Mouse (Mus musculus) intestine, embryonic 15.5 days (tissue): Measurements from ENCODE around the gene Slc26a6. TPM values are rescaled to one million over a fixed set of nuclear protein-coding genes. Genes with fewer than 3 reads are reported as not detected.
A peak's percentile ranks its signal among the peaks of the same experiment; 100 is the strongest.

ENCODE experiments used
- ATAC-seq: fragments of 200-750 bp; cut with Nextera tagmentation; 2 replicates; pipeline ENCODE4 v1.8.0; 2017; ENCODE audit warnings: moderate TSS enrichment, moderate library complexity
- H3K27ac ChIP-seq: fragments of 300-500 bp; sonication (generic); 2 replicates; pipeline ENCODE4 v1.5.1; 2015; ENCODE audit warnings: mild to moderate bottlenecking, inconsistent platforms
- H3K27me3 ChIP-seq: fragments of 300-500 bp; sonication (generic); replicated peaks from 2 replicates; pipeline ENCODE4 v1.6.1; 2015; ENCODE audit warnings: inconsistent platforms
- H3K36me3 ChIP-seq: fragments of 300-500 bp; sonication (generic); 2 replicates; pipeline ENCODE4 v1.6.1; 2015; ENCODE audit warnings: inconsistent platforms
- H3K4me1 ChIP-seq: fragments of 300-500 bp; sonication (generic); replicated peaks from 2 replicates; pipeline ENCODE4 v1.6.1; 2015; ENCODE audit warnings: inconsistent platforms
- H3K4me2 ChIP-seq: fragments of 300-500 bp; sonication (generic); replicated peaks from 2 replicates; pipeline ENCODE4 v1.6.1; 2015; ENCODE audit warnings: mild to moderate bottlenecking, inconsistent platforms
- H3K4me3 ChIP-seq: fragments of 300-500 bp; sonication (generic); replicated peaks from 2 replicates; pipeline ENCODE4 v1.5.1; 2015; ENCODE audit warnings: inconsistent platforms
- H3K9ac ChIP-seq: fragments of 300-500 bp; sonication (generic); 2 replicates; pipeline ENCODE4 v1.6.1; 2015; ENCODE audit warnings: inconsistent platforms
- H3K9me3 ChIP-seq: fragments of 300-500 bp; sonication (generic); 2 replicates; pipeline ENCODE4 v1.6.1; 2016; ENCODE audit warnings: inconsistent platforms
- WGBS: fragments of 180-500 bp; shearing (Covaris S2); methylation state at CpG from one replicate; pipeline ENCODE4 v1.1.7; 2015; 5-methylcytosine and 5-hydroxymethylcytosine counted together
- polyA plus RNA-seq: library from polyadenylated mRNA; unstranded; fragments of >200 nt; fragmentation: Nextera tagmentation; extraction: Ambion mirVana; gene quantifications from 2 replicates; pipeline ENCODE4 v1.2.1, GENCODE M21; 2015

Slc26a6 gene
- polyA plus RNA-seq = 36.1 and 43.3 TPM in 2 replicates

GRCm38 (mm10) chr9:108852976-108853375 lies at the start of gene Slc26a6:
Gene Slc26a6 (plus strand): TSS chr9:108853283.
- peak within 1 kb of the TSS; percentile 93 for H3K4me2 ChIP-seq

DNA sequence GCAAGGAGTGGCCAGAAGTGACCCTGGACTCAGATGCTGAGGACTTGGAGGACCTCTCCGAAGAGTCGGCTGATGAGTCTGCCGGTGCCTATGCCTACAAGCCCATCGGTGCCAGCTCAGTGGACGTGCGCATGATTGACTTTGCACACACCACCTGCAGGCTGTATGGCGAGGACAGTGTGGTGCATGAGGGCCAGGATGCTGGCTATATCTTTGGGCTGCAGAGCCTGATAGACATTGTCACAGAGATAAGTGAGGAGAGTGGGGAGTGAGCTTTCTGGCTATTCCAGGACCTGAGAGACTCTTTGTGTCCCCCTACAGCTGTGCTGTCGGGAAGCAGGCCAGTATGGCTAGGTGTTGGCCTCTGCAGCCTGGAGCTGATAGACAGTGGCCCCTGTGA lies 47.3 kb upstream of the Slc26a6 start:
- Histone ChIP-seq H3K9ac (no peak overlapping the region), H3K9me3 (no peaks in the 10 kb centered on the region), H3K36me3 (peaks cover 29% of the 10 kb centered on the region), H3K27ac (no peak overlapping the region), H3K4me3 (no peak overlapping the region), H3K4me1 (0 out of 2 replicates have a peak, but pooled peaks cover 8% of the 10 kb centered on the region), H3K27me3 (no peaks in the 10 kb centered on the region), H3K4me2 (no peak overlapping the region)
- 84% methylated on average over 8 of the region's 8 CpGs for WGBS
- no peak for ATAC-seq

More at GRCm38 (mm10) chr9:108852976-108853375, at the start of gene Slc26a6:
- H3K9me3 ChIP-seq = no peaks in the 10 kb centered on the region
- peak within 1 kb of the TSS; percentile 87 for H3K27ac ChIP-seq
- whole genome bisulfite sequencing = 85% methylated on average over 3 of the region's 3 CpGs
- H3K36me3 ChIP-seq = no peaks in the 10 kb centered on the region
- ATAC-seq = no peak
- peak within 1 kb of the TSS; percentile 75 for H3K4me3 ChIP-seq
- H3K4me1 ChIP-seq = peaks cover 13% of the 10 kb centered on the region; the same call in 1 of the 2 replicates
- H3K9ac ChIP-seq = peak within 1 kb of the TSS; percentile 72
- H3K27me3 ChIP-seq = no peaks in the 10 kb centered on the region

DNA sequence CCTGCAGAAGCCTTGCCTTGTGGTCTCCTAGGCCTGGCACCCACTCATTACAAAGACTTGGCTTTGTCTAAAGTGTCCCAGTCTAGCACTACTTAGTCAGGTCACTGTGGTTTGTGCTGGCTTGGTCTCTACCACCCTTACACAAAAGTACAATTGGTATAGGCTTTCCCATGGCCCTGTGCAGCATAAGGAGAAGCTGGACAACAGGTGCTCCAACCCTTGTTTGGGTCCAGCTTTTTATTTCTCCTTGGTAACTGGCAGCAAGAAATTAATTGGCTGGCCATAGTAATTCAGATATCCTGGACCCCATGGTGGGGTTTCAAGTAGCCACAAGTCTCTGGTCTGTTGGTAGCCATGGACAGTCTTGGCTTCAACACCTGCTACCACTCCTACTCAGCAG lies 46.7 kb upstream of the Slc26a6 start:
- Histone ChIP-seq H3K4me1 (0 out of 2 replicates have a peak, but pooled peaks cover 8% of the 10 kb centered on the region), H3K27me3 (no peaks in the 10 kb centered on the region), H3K27ac (no peak overlapping the region), H3K9me3 (no peaks in the 10 kb centered on the region), H3K36me3 (peaks cover 26% of the 10 kb centered on the region), H3K4me2 (no peak overlapping the region), H3K4me3 (no peak overlapping the region), H3K9ac (no peak overlapping the region)
- ATAC-seq = no peak

GRCm38 (mm10) chr9:108806831-108807230 lies 46.3 kb upstream of the Slc26a6 start:
- no peaks in the 10 kb centered on the region for H3K27me3 ChIP-seq
- 85% methylated on average over 1 of the region's 1 CpGs for WGBS
- no peak overlapping the region for H3K9ac ChIP-seq
- no peak overlapping the region for H3K4me2 ChIP-seq
- no peak for ATAC-seq
- H3K4me1 ChIP-seq = 0 out of 2 replicates have a peak, but pooled peaks cover 8% of the 10 kb centered on the region
- H3K36me3 ChIP-seq = peaks cover 26% of the 10 kb centered on the region
- H3K9me3 ChIP-seq = no peaks in the 10 kb centered on the region
- H3K4me3 ChIP-seq = no peak overlapping the region
- no peak overlapping the region for H3K27ac ChIP-seq

- 72% methylated on average over 5 of the region's 5 CpGs for WGBS
- H3K4me3 ChIP-seq = no peak overlapping the region
- 0 out of 2 replicates have a peak, but pooled peaks cover 8% of the 10 kb centered on the region for H3K4me1 ChIP-seq
- no peak overlapping the region; the same call in 1 of the 2 replicates for H3K4me2 ChIP-seq
- peaks cover 27% of the 10 kb centered on the region for H3K36me3 ChIP-seq
- ATAC-seq = peak; percentile 50
- no peaks in the 10 kb centered on the region for H3K9me3 ChIP-seq
- no peak overlapping the region for H3K27ac ChIP-seq
- no peaks in the 10 kb centered on the region for H3K27me3 ChIP-seq
- H3K9ac ChIP-seq = no peak overlapping the region
Measured at GRCm38 (mm10) chr9:108807674-108808073, 45.4 kb upstream of the Slc26a6 start.

- H3K4me1 ChIP-seq = 0 out of 2 replicates have a peak, but pooled peaks cover 8% of the 10 kb centered on the region
- H3K4me2 ChIP-seq = peak within 1 kb of the TSS; percentile 85
- H3K27me3 ChIP-seq = no peaks in the 10 kb centered on the region
- ATAC-seq = peak; percentile 93
- H3K36me3 ChIP-seq = peaks cover 27% of the 10 kb centered on the region
- 0% methylated on average over 62 of the region's 62 CpGs for WGBS
- H3K9me3 ChIP-seq = no peaks in the 10 kb centered on the region
- H3K27ac ChIP-seq = peak within 1 kb of the TSS; percentile 32; the same call in 1 of the 2 replicates
- H3K4me3 ChIP-seq = peak within 1 kb of the TSS; percentile 74
- peak within 1 kb of the TSS; percentile 81 for H3K9ac ChIP-seq
Measured at GRCm38 (mm10) chr9:108808163-108808665, 44.9 kb upstream of the Slc26a6 start, which contains the start of gene Nckipsd. Gene Nckipsd (plus strand): TSS chr9:108808368.

GRCm38 (mm10) chr9:108809188-108809587 lies 43.9 kb upstream of the Slc26a6 start:
- 0 out of 2 replicates have a peak, but pooled peaks cover 8% of the 10 kb centered on the region for H3K4me1 ChIP-seq
- no peak overlapping the region for H3K27ac ChIP-seq
- H3K36me3 ChIP-seq = peaks cover 28% of the 10 kb centered on the region
- peak overlapping the region; percentile 74 for H3K4me3 ChIP-seq
- H3K4me2 ChIP-seq = peak overlapping the region; percentile 85
- no peaks in the 10 kb centered on the region for H3K9me3 ChIP-seq
- WGBS = 56% methylated on average over 5 of the region's 5 CpGs
- H3K9ac ChIP-seq = peak overlapping the region; percentile 81; the same call in 1 of the 2 replicates
- ATAC-seq = no peak
- no peaks in the 10 kb centered on the region for H3K27me3 ChIP-seq

- H3K9ac ChIP-seq = no peak overlapping the region
- H3K4me2 ChIP-seq = peak overlapping the region; percentile 17; the same call in 1 of the 2 replicates
- no peaks in the 10 kb centered on the region for H3K9me3 ChIP-seq
- H3K27me3 ChIP-seq = no peaks in the 10 kb centered on the region
- H3K27ac ChIP-seq = no peak overlapping the region
- 68% methylated on average over 6 of the region's 6 CpGs for WGBS
- H3K36me3 ChIP-seq = peaks cover 28% of the 10 kb centered on the region
- no peak for ATAC-seq
- no peak overlapping the region for H3K4me3 ChIP-seq
- 0 out of 2 replicates have a peak, but pooled peaks cover 8% of the 10 kb centered on the region for H3K4me1 ChIP-seq
Measured at GRCm38 (mm10) chr9:108809723-108810122, 43.4 kb upstream of the Slc26a6 start.

- Histone ChIP-seq H3K4me2 (no peak overlapping the region), H3K4me3 (no peak overlapping the region), H3K27ac (no peak overlapping the region), H3K36me3 (peaks cover 25% of the 10 kb centered on the region), H3K9ac (no peak overlapping the region), H3K4me1 (0 out of 2 replicates have a peak, but pooled peaks cover 8% of the 10 kb centered on the region), H3K27me3 (no peaks in the 10 kb centered on the region), H3K9me3 (no peaks in the 10 kb centered on the region)
- no peak for ATAC-seq
- 84% methylated on average over 5 of the region's 5 CpGs for WGBS
Measured at GRCm38 (mm10) chr9:108810516-108810915, 42.6 kb upstream of the Slc26a6 start.

- no peak overlapping the region for H3K9ac ChIP-seq
- H3K36me3 ChIP-seq = peaks cover 16% of the 10 kb centered on the region; the same call in 1 of the 2 replicates
- H3K4me2 ChIP-seq = no peak overlapping the region
- WGBS = 88% methylated on average over 7 of the region's 7 CpGs
- H3K4me3 ChIP-seq = no peak overlapping the region
- H3K27ac ChIP-seq = no peak overlapping the region
- no peaks in the 10 kb centered on the region for H3K9me3 ChIP-seq
- H3K4me1 ChIP-seq = no peaks in the 10 kb centered on the region
- no peaks in the 10 kb centered on the region for H3K27me3 ChIP-seq
- no peak for ATAC-seq
Measured at GRCm38 (mm10) chr9:108815557-108815956, 37.5 kb upstream of the Slc26a6 start.

GRCm38 (mm10) chr9:108819495-108819894 lies 33.6 kb upstream of the Slc26a6 start:
- no peak for ATAC-seq
- Histone ChIP-seq H3K9me3 (no peaks in the 10 kb centered on the region), H3K9ac (no peak overlapping the region), H3K4me2 (no peak overlapping the region), H3K4me3 (no peak overlapping the region), H3K27me3 (peaks cover 16% of the 10 kb centered on the region), H3K27ac (no peak overlapping the region), H3K4me1 (no peaks in the 10 kb centered on the region), H3K36me3 (0 out of 2 replicates have a peak, but pooled peaks cover 7% of the 10 kb centered on the region)
- WGBS = 55% methylated on average over 3 of the region's 3 CpGs

- 55% methylated on average over 5 of the region's 5 CpGs for WGBS
Measured at GRCm38 (mm10) chr9:108820077-108820476, 33.0 kb upstream of the Slc26a6 start.

More at GRCm38 (mm10) chr9:108820077-108820476, 33.0 kb upstream of the Slc26a6 start:
- H3K4me1 ChIP-seq = no peaks in the 10 kb centered on the region
- H3K4me2 ChIP-seq = no peak overlapping the region
- no peak overlapping the region for H3K27ac ChIP-seq
- 0 out of 2 replicates have a peak, but pooled peaks cover 5% of the 10 kb centered on the region for H3K36me3 ChIP-seq
- no peaks in the 10 kb centered on the region for H3K9me3 ChIP-seq
- ATAC-seq = no peak
- H3K4me3 ChIP-seq = no peak overlapping the region
- peaks cover 22% of the 10 kb centered on the region for H3K27me3 ChIP-seq
- H3K9ac ChIP-seq = no peak overlapping the region
